Mouse (Mus musculus) fat pad, adult 2 months (tissue): ENCODE data around the gene Slc22a5.
"Not testable (repeated sequence)": the region's sequence is repeated elsewhere in the genome, so short reads cannot be mapped to it uniquely, and the experiment has no call there.

Experiments
- DNase-seq: peaks from one replicate; pipeline ENCODE4 v3.0.0-alpha.2; 2011; ENCODE audit warnings: low read depth, low spot score; ENCODE audit errors: extremely low read depth

The Slc22a5 gene

GRCm38 (mm10) chr11:53891505-53892451, at the start of gene Slc22a5:
Gene Slc22a5, minus strand, starts transcription at chr11:53891660.
- DNase-seq: peak; percentile 76

GRCm38 (mm10) chr11:53931944-53932318, 40.5 kb upstream of the Slc22a5 start:
- DNase-seq: not testable (repeated sequence)

- DNase-seq: no peak
Observed at GRCm38 (mm10) chr11:53931091-53931943, 39.9 kb upstream of the Slc22a5 start.

- DNase-seq: no peak
Observed at GRCm38 (mm10) chr11:53929741-53930140, 38.3 kb upstream of the Slc22a5 start.

GRCm38 (mm10) chr11:53928585-53928984, 37.1 kb upstream of the Slc22a5 start:
- peak; percentile 42 for DNase-seq

- DNase-seq: no peak
Observed at GRCm38 (mm10) chr11:53926303-53926702, 34.8 kb upstream of the Slc22a5 start.

GRCm38 (mm10) chr11:53918851-53919250, 27.4 kb upstream of the Slc22a5 start:
- DNase-seq: no peak

- DNase-seq: no peak
Observed at GRCm38 (mm10) chr11:53911011-53911410, 19.6 kb upstream of the Slc22a5 start.

- DNase-seq: no peak
Observed at GRCm38 (mm10) chr11:53908686-53909085, 17.2 kb upstream of the Slc22a5 start.

- no peak for DNase-seq
Observed at GRCm38 (mm10) chr11:53904534-53904925, 13.1 kb upstream of the Slc22a5 start.

- no peak for DNase-seq
Observed at GRCm38 (mm10) chr11:53903781-53904533, 12.5 kb upstream of the Slc22a5 start.

- no peak for DNase-seq
Observed at GRCm38 (mm10) chr11:53902741-53903140, 11.3 kb upstream of the Slc22a5 start.

- no peak for DNase-seq
Observed at GRCm38 (mm10) chr11:53900991-53901390, 9.5 kb upstream of the Slc22a5 start.

- DNase-seq: no peak
Observed at GRCm38 (mm10) chr11:53899981-53900380, 8.5 kb upstream of the Slc22a5 start.

- no peak for DNase-seq
Observed at GRCm38 (mm10) chr11:53899004-53899403, 7.5 kb upstream of the Slc22a5 start.

- DNase-seq: no peak
Observed at GRCm38 (mm10) chr11:53896935-53897334, 5.5 kb upstream of the Slc22a5 start.

GRCm38 (mm10) chr11:53893451-53893850, 2.0 kb upstream of the Slc22a5 start:
- no peak for DNase-seq

GRCm38 (mm10) chr11:53892716-53893416, 1.4 kb upstream of the Slc22a5 start:
- DNase-seq: no peak

- DNase-seq: no peak
Observed at GRCm38 (mm10) chr11:53890906-53891504, 455 bp downstream of the Slc22a5 start.

GRCm38 (mm10) chr11:53890225-53890624, 1.2 kb downstream of the Slc22a5 start:
- no peak for DNase-seq
